ENCODE assay signal across 8 mouse cellular contexts in the genomic region with DNA sequence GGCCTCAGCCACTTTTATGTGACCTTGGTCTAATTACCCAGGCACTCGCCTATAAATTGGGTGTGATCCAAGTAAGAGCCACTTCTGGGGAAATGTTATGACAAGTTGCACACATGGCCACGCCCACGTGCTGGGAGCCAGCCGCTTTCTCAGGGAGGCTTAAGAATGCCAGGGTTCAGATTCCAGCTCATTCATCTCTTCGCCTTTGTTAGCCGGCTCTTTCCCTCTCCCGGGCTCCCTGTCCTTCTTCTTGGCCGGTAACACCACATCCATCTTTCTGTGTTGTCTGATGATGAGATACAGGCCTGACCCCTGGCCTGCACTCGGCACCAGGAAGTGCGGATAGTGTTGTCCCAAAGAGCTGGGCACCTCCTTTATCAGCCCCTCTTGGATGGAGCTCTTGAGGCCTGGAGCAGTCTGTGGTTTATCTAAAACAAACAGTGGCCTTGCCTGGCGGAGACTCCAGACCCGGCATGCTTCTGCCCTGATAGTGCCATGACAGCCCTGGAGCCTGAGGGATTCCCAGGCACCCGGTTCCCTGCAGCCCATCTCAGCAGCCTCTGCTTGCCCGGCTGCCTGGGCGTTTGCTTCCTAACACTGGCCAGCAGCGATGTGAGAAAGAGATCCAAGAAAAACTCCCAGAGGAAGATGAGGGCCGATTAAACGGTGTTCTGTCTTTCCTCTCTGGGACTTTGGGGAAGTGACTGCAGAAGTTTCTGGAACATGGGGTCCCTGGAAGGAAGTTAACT.
A peak's percentile ranks its signal among the peaks of the same experiment; 100 is the strongest.
DNase-seq lines count a peak whose midpoint lies in the region; ATAC-seq and TF ChIP-seq lines count a peak whose summit lies in the region.

No protein-coding gene starts in this region.

- peak; percentile 36; the same call in 1 of the 2 replicates for TF ChIP-seq POLR2A in lung, adult 2 months (IDR thresholded peaks at IDR 0.05; ENCODE audit: borderline replicate concordance, extremely low read depth, low read depth, low read length)

- peaks cover 45% of the 10 kb centered on the region for H3K36me3 ChIP-seq in embryonic facial prominence, embryonic 14.5 days (ENCODE audit: control insufficient read depth, insufficient read depth, low read length)
- peaks cover 59% of the 10 kb centered on the region for H3K36me3 ChIP-seq in heart, embryonic 10.5 days

- DNase-seq in cerebellum, postnatal 10 days = peak; percentile 49 to 60
- no peak for DNase-seq in cerebellum, postnatal 36 days
- peak; percentile 96 for DNase-seq in embryonic facial prominence, embryonic 14.5 days (ENCODE audit: low spot score)
- peak; percentile 94 for DNase-seq in heart, embryonic 10.5 days (ENCODE audit: low spot score)
- peak; percentile 87 for DNase-seq in kidney, adult 9 months
- peak; percentile 88 for DNase-seq in lung, adult 2 months
- DNase-seq in ovary, postnatal 10 days (ENCODE audit: low spot score) = peak; percentile 36
- DNase-seq in cerebellum, postnatal 25 days = no peak

- H3K4me1 ChIP-seq in embryonic facial prominence, embryonic 14.5 days (ENCODE audit: control insufficient read depth, insufficient read depth, low read length) = peaks cover 46% of the 10 kb centered on the region
- peaks cover 69% of the 10 kb centered on the region for H3K4me1 ChIP-seq in heart, embryonic 10.5 days
- H3K4me1 ChIP-seq in lung, adult 2 months (ENCODE audit: control insufficient read depth, insufficient read depth, low read length) = peaks cover 23% of the 10 kb centered on the region

- 0 out of 2 replicates have a peak overlapping the region, but pooled peaks have one; percentile 36 for H3K9ac ChIP-seq in embryonic facial prominence, embryonic 14.5 days (ENCODE audit: low read depth, low read length)

- peak; percentile 81 for ATAC-seq in embryonic facial prominence, embryonic 14.5 days (ENCODE audit: low read depth)

- no peak overlapping the region for H3K4me3 ChIP-seq in embryonic facial prominence, embryonic 14.5 days (ENCODE audit: low read depth, low read length)
- peak overlapping the region; percentile 35 for H3K4me3 ChIP-seq in heart, embryonic 10.5 days
- no peak overlapping the region for H3K4me3 ChIP-seq in lung, adult 2 months (replicated peaks; ENCODE audit: extremely low read depth, low read depth, low read length)

- H3K9me3 ChIP-seq in embryonic facial prominence, embryonic 14.5 days (ENCODE audit: control insufficient read depth, low read length) = no peaks in the 10 kb centered on the region
- 0 out of 2 replicates have a peak, but pooled peaks cover 4% of the 10 kb centered on the region for H3K9me3 ChIP-seq in heart, embryonic 10.5 days

- H3K4me2 ChIP-seq in embryonic facial prominence, embryonic 14.5 days (ENCODE audit: low read depth, low read length) = peak overlapping the region; percentile 21

- H3K27ac ChIP-seq in embryonic facial prominence, embryonic 14.5 days (replicated peaks; ENCODE audit: low read depth, low read length) = peak overlapping the region; percentile 91
- peak overlapping the region; percentile 84 for H3K27ac ChIP-seq in heart, embryonic 10.5 days

- 18% methylated on average over 18 of the region's 18 CpGs for WGBS in embryonic facial prominence, embryonic 14.5 days
- WGBS in heart, embryonic 10.5 days = 3% methylated on average over 18 of the region's 18 CpGs
- WGBS in lung, adult 2 months = 12% methylated on average over 18 of the region's 18 CpGs

- H3K27me3 ChIP-seq in embryonic facial prominence, embryonic 14.5 days (replicated peaks; ENCODE audit: control insufficient read depth, insufficient read depth, low read length) = no peaks in the 10 kb centered on the region
- H3K27me3 ChIP-seq in heart, embryonic 10.5 days (ENCODE audit: insufficient read depth, poor library complexity, severe bottlenecking) = no peaks in the 10 kb centered on the region

- no peak for TF ChIP-seq CTCF in lung, adult 2 months (IDR thresholded peaks at IDR 0.05; ENCODE audit: insufficient read depth, low read length)

Comparison
In these comparisons a context has a peak if more than half of its experiments do, and no peak if none do; other contexts are left out.
1. DNase-seq: peak in cerebellum, postnatal 10 days (2 of 2), embryonic facial prominence, embryonic 14.5 days (single experiment), heart, embryonic 10.5 days (single experiment), kidney, adult 9 months (single experiment), lung, adult 2 months (single experiment) and ovary, postnatal 10 days (single experiment); none in cerebellum, postnatal 36 days (0 of 2) and cerebellum, postnatal 25 days (0 of 2).